Mouse (Mus musculus): Measurements from ENCODE around the gene Tmed4.

Tmed4 gene

GRCm38 (mm10) chr11:6274387-6275093 lies at the start of gene Tmed4:
Gene Tmed4, minus strand, starts transcription at chr11:6274870.
- in situ Hi-C loops (cut with MboI; ENCODE audit: low pct_unique_long_range_greater_than_20kb in 1 of 2, low sequenced_read_pairs in 2 of 2, unreplicated experiment in 1 of 2): no loop called here

- in situ Hi-C loops (cut with MboI; ENCODE audit: low pct_unique_long_range_greater_than_20kb in 1 of 2, low sequenced_read_pairs in 2 of 2, unreplicated experiment in 1 of 2): no loop called here
Measured at GRCm38 (mm10) chr11:6323348-6323747, 48.7 kb upstream of the Tmed4 start.

- in situ Hi-C loops (cut with MboI; ENCODE audit: low pct_unique_long_range_greater_than_20kb in 1 of 2, low sequenced_read_pairs in 2 of 2, unreplicated experiment in 1 of 2): no loop called here
Measured at GRCm38 (mm10) chr11:6322086-6322485, 47.4 kb upstream of the Tmed4 start.

DNA sequence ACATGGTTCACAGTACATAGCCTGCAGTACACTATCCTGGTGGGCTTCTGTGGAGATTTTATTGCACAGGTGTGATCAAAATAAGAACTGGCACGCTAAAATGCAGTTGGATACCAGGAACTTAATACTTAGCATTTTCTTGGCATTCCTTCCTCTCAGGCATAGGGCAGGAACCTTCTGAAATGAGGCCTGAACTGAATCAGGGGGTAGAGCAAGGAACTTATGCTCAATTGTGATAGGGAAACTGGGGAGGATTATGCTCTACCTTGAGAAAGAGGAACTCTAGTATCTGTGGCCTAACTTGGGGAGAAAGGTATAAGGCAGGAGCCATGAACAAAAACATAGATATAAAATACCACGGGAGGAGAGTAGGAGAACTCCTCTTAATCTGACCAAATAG lies 44.7 kb upstream of the Tmed4 start:
- in situ Hi-C loops (cut with MboI; ENCODE audit: low pct_unique_long_range_greater_than_20kb in 1 of 2, low sequenced_read_pairs in 2 of 2, unreplicated experiment in 1 of 2): no loop called here

DNA sequence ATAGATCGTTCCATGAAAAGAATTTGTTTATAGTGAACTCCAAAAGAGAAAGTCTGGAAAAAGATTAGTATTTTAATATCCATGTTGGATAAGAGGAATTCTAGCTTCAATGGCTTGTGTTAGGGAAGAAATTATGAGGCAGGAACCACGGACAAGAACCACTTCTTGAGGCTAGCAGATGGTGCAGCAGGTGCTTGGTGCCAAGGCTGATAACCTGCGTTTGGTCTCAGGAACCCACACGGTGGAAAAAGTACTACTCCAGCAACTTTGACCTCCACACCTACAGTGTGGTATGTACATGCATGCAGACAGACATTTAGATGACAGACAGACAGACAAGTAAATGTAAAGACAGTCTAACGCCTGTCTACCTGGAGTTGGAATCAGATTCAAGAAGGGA lies 43.9 kb upstream of the Tmed4 start:
- in situ Hi-C loops (cut with MboI; ENCODE audit: low pct_unique_long_range_greater_than_20kb in 1 of 2, low sequenced_read_pairs in 2 of 2, unreplicated experiment in 1 of 2): no loop called here

DNA sequence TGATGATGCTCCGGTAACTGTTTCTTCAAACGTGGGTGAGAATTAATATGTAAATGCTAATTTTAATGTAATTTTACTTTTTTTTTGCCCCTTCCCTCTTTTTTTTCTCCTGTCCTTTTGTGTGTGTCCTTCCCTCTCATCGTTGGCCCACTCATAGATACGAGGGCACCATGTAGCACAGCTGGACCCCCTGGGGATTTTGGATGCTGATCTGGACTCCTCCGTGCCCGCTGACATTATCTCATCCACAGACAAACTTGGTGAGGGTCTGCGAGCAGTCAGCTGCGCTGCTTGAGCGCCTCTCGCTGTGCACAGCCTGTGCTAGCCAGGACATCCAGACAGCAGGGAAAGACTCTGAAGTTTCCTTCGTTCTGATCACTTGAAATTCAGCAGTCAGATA lies 42.2 kb upstream of the Tmed4 start:
- in situ Hi-C loops (cut with MboI; ENCODE audit: low pct_unique_long_range_greater_than_20kb in 1 of 2, low sequenced_read_pairs in 2 of 2, unreplicated experiment in 1 of 2): no loop called here

GRCm38 (mm10) chr11:6313874-6314406 lies 39.3 kb upstream of the Tmed4 start:
- in situ Hi-C loops (cut with MboI; ENCODE audit: low pct_unique_long_range_greater_than_20kb in 1 of 2, low sequenced_read_pairs in 2 of 2, unreplicated experiment in 1 of 2): no loop called here

DNA sequence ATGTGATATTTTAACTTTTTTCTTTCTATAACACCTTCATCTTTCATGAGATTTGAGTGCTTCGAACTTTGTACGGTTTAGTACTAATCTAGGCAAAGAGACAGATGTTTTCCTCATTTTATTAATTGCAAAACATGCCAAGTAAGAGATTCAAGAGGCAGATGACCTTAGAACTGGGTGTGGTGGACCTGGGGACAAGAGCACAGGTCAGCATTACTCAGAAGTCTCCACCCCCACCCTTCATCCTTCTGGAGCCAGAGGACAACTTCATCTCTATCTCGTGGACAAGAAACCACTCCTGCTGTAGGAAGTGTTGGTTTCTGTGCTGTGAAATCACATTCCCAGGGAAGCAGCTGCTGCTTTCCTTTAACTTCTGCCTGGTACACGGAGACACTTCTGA lies 33.5 kb upstream of the Tmed4 start:
- in situ Hi-C loops (cut with MboI; ENCODE audit: low pct_unique_long_range_greater_than_20kb in 1 of 2, low sequenced_read_pairs in 2 of 2, unreplicated experiment in 1 of 2): no loop called here

- in situ Hi-C loops (cut with MboI; ENCODE audit: low pct_unique_long_range_greater_than_20kb in 1 of 2, low sequenced_read_pairs in 2 of 2, unreplicated experiment in 1 of 2): no loop called here
Measured at GRCm38 (mm10) chr11:6305943-6306430, 31.3 kb upstream of the Tmed4 start.

DNA sequence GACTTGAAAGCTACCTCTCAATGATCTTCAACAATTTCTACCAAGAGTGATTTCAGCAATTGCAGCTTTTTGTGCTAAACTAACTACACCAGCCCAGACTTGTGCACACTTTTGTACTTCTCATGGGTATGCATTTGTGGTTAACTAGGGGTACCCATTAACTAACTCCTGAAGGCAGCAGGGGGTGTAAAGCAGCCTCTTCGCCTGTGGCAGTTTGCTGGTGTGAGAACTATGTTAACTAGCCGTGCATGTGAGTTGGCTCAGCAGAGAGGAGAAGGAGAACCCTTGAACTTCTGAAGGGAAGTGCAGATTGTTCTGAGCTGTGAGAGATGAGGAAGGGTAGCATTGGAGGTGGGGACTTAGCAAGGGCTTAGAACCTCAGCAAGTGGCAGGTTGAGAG lies 28.1 kb upstream of the Tmed4 start:
- in situ Hi-C loops (cut with MboI; ENCODE audit: low pct_unique_long_range_greater_than_20kb in 1 of 2, low sequenced_read_pairs in 2 of 2, unreplicated experiment in 1 of 2): no loop called here

GRCm38 (mm10) chr11:6299435-6299834 lies 24.8 kb upstream of the Tmed4 start:
- in situ Hi-C loops (cut with MboI; ENCODE audit: low pct_unique_long_range_greater_than_20kb in 1 of 2, low sequenced_read_pairs in 2 of 2, unreplicated experiment in 1 of 2): no loop called here

- in situ Hi-C loops (cut with MboI; ENCODE audit: low pct_unique_long_range_greater_than_20kb in 1 of 2, low sequenced_read_pairs in 2 of 2, unreplicated experiment in 1 of 2): no loop called here
Measured at GRCm38 (mm10) chr11:6296077-6296476, 21.4 kb upstream of the Tmed4 start.

DNA sequence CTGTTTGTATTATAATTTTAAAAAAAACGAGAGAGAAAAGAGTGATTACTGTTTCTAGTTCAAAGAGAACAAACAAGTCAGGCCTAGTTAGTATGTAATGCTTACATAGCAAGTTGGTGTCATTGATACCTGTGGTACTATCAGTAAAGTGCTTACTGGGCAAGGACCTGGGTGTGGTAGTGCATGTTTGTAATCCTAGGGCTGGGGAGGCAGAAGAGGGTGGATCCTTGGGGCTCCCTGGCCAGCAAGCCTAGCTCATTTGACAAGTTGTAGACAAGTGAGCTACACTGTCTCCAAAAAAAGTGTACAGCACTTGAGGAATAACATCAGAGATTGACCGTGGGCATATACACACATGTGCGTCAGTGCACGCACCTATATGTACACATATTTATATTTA lies 20.0 kb upstream of the Tmed4 start:
- in situ Hi-C loops (cut with MboI; ENCODE audit: low pct_unique_long_range_greater_than_20kb in 1 of 2, low sequenced_read_pairs in 2 of 2, unreplicated experiment in 1 of 2): no loop called here

GRCm38 (mm10) chr11:6293601-6294000 lies 18.9 kb upstream of the Tmed4 start:
- in situ Hi-C loops (cut with MboI; ENCODE audit: low pct_unique_long_range_greater_than_20kb in 1 of 2, low sequenced_read_pairs in 2 of 2, unreplicated experiment in 1 of 2): no loop called here

DNA sequence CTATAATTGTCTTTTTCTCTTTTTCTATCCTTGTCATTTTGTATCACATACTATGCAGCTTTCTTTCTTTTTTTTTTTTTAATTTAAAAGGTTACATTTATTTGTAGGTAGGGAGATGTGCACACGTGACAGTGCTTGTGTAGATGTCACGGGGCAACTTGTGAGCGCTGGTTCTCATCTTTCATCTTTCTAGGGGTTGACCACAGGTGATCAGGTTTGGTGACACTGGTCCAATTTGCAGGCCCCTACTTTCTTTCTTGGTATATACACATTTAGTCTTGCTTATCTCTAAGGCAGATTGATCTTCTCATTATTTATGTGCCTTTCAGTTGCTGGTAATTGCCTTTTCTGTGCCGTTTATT lies 18.3 kb upstream of the Tmed4 start:
- in situ Hi-C loops (cut with MboI; ENCODE audit: low pct_unique_long_range_greater_than_20kb in 1 of 2, low sequenced_read_pairs in 2 of 2, unreplicated experiment in 1 of 2): no loop called here

DNA sequence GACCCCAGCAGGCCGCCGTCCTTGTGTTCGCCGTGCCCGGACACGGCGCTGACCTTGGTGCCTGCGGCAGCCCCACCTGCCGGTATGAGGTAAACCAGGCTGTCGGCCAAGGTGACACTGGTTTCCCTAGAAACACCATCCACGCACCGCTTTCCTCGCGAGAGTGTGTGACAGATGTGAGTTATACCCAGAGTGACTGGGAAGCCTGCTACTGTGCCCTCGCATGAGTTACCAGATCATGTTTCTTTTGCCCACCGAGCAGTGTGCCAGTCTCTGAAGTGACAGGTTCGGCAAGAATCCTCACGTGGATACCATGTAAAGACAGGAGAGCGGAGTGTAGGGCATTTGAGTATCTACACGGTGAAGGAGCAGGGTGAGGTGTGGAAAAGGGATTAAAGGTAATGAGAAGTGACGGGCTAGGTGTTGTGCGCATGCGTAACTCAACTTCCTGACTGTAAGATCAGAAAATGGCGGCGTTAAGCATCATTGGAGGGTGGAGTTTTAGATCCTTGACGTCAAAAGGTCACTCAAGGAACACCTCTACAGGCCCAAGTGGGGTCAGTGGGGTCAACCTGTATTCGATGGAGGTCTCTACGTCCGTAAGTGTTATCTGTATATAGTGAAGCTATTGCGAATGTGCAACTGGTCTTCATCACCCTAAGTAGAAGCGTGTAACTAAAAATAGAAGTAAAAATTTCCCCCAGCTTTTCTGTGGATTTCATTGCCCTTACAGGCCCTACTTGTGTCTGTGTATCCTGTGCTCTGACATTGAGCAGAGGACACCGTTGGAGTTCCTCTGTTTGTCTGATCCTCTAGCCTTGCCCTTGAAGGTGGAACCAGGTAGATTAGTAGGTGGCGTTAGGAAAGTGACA lies 17.7 kb upstream of the Tmed4 start:
- in situ Hi-C loops (cut with MboI; ENCODE audit: low pct_unique_long_range_greater_than_20kb in 1 of 2, low sequenced_read_pairs in 2 of 2, unreplicated experiment in 1 of 2): no loop called here

DNA sequence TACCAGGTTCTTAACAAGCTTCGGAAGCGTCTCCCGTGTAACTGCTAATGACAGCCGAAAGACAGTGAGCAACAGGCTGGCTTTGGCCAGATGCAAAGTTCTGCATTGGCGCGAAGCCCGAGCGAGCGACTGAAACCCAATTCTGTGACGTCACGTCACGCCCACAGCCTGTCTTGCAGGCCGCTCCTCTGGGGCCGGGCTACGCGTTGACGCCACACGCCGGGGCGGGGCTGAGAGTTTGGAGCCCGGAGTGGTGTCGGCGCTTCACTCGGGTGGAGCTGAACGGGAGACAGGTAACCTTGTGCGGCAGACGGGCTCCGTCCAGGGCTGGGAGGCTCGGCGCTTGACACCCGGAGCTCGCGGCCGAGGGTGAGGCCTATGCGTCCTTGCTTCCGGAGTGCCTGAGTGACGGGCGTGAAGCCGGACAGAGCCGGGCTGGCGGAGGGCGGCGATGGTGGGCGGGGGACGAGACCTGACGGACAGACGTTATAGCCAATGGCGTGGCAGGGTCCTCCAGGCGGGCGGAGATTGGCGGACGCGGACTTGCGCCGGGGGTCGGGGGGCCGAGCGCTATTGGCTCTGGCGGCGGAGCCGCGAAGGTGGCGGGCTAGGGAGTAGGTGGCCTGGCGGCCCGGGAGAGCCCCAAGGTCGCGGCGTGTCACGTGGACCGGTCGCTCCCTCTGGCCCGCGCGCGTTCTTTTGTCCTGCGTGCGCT lies 16.9 kb upstream of the Tmed4 start, which contains the start of gene Ogdh:
Gene Ogdh, plus strand, starts transcription at position 233 of the 715 bp plus-strand sequence.
- in situ Hi-C loops (cut with MboI; ENCODE audit: low pct_unique_long_range_greater_than_20kb in 1 of 2, low sequenced_read_pairs in 2 of 2, unreplicated experiment in 1 of 2): no loop called here

DNA sequence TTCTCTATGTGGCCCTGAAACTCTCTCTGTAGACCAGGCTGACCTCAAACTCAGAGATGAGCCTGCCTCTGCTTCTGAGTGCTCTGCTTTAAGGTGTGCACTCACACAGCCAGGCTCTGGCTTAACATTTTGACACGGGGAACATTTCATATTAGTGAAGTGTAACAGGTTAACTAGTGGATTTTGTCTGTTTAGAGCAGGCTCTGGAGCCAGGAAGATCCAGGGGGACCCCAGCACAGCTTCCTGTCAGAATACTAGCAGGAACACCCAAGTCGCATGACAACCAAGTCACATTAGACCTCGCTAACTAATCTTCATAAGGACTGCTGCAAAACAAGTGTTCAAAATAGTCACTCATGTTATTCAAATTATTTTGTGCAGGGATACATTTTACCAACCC lies 16.2 kb upstream of the Tmed4 start:
- in situ Hi-C loops (cut with MboI; ENCODE audit: low pct_unique_long_range_greater_than_20kb in 1 of 2, low sequenced_read_pairs in 2 of 2, unreplicated experiment in 1 of 2): no loop called here

- in situ Hi-C loops (cut with MboI; ENCODE audit: low pct_unique_long_range_greater_than_20kb in 1 of 2, low sequenced_read_pairs in 2 of 2, unreplicated experiment in 1 of 2): no loop called here
Measured at GRCm38 (mm10) chr11:6290138-6290537, 15.5 kb upstream of the Tmed4 start.
